Mouse (Mus musculus): ENCODE data around the gene Gab1.
A peak's percentile ranks its signal among the peaks of the same experiment; 100 is the strongest.

Gab1 gene

GRCm38 (mm10) chr8:80843744-80844434, 36.4 kb downstream of the Gab1 start:
- DNase-seq (ENCODE audit: low read depth, low spot score) = no peak

- no peak for DNase-seq (ENCODE audit: low read depth, low spot score)
Observed at GRCm38 (mm10) chr8:80842514-80842913, 37.8 kb downstream of the Gab1 start.

- DNase-seq (ENCODE audit: low read depth, low spot score) = no peak
Observed at GRCm38 (mm10) chr8:80840090-80840489, 40.2 kb downstream of the Gab1 start.

- no peak for DNase-seq (ENCODE audit: low read depth, low spot score)
Observed at GRCm38 (mm10) chr8:80838199-80838598, 42.1 kb downstream of the Gab1 start.

- no peak for DNase-seq (ENCODE audit: low read depth, low spot score)
Observed at GRCm38 (mm10) chr8:80835401-80835800, 44.9 kb downstream of the Gab1 start.

- no peak for DNase-seq (ENCODE audit: low read depth, low spot score)
Observed at GRCm38 (mm10) chr8:80834443-80834842, 45.9 kb downstream of the Gab1 start.

- DNase-seq (ENCODE audit: low read depth, low spot score) = no peak
Observed at GRCm38 (mm10) chr8:80832534-80832933, 47.8 kb downstream of the Gab1 start.

GRCm38 (mm10) chr8:80831876-80832524, 48.3 kb downstream of the Gab1 start:
- DNase-seq (ENCODE audit: low read depth, low spot score) = no peak

- DNase-seq (ENCODE audit: low read depth, low spot score) = no peak
Observed at GRCm38 (mm10) chr8:80830724-80831566, 49.4 kb downstream of the Gab1 start.

- DNase-seq (ENCODE audit: low read depth, low spot score) = no peak
Observed at GRCm38 (mm10) chr8:80830141-80830540, 50.2 kb downstream of the Gab1 start.

- DNase-seq (ENCODE audit: low read depth, low spot score) = no peak
Observed at GRCm38 (mm10) chr8:80826996-80827395, 53.3 kb downstream of the Gab1 start.

- no peak for DNase-seq (ENCODE audit: low read depth, low spot score)
Observed at GRCm38 (mm10) chr8:80825136-80825535, 55.2 kb downstream of the Gab1 start.

GRCm38 (mm10) chr8:80824426-80824825, 55.9 kb downstream of the Gab1 start:
- no peak for DNase-seq (ENCODE audit: low read depth, low spot score)

- no peak for DNase-seq (ENCODE audit: low read depth, low spot score)
Observed at GRCm38 (mm10) chr8:80823250-80823649, 57.1 kb downstream of the Gab1 start.

GRCm38 (mm10) chr8:80821367-80822225, 58.7 kb downstream of the Gab1 start:
- DNase-seq (ENCODE audit: low read depth, low spot score) = no peak

- DNase-seq (ENCODE audit: low read depth, low spot score) = no peak
Observed at GRCm38 (mm10) chr8:80818978-80819377, 61.3 kb downstream of the Gab1 start.

- no peak for DNase-seq (ENCODE audit: low read depth, low spot score)
Observed at GRCm38 (mm10) chr8:80817065-80817464, 63.3 kb downstream of the Gab1 start.

- DNase-seq (ENCODE audit: low read depth, low spot score) = no peak
Observed at GRCm38 (mm10) chr8:80815179-80815578, 65.1 kb downstream of the Gab1 start.

GRCm38 (mm10) chr8:80814087-80814791, 66.1 kb downstream of the Gab1 start:
- DNase-seq (ENCODE audit: low read depth, low spot score) = no peak

- DNase-seq (ENCODE audit: low read depth, low spot score) = peak; percentile 34
Observed at GRCm38 (mm10) chr8:80813439-80813838, 66.9 kb downstream of the Gab1 start.

- no peak for DNase-seq (ENCODE audit: low read depth, low spot score)
Observed at GRCm38 (mm10) chr8:80811591-80811991, 68.7 kb downstream of the Gab1 start.
